Mouse (Mus musculus): ENCODE measurements around the gene Klk1b22.
"Not testable (repeated sequence)": the region's sequence is repeated elsewhere in the genome, so short reads cannot be mapped to it uniquely, and the experiment has no call there.

The Klk1b22 gene

DNA sequence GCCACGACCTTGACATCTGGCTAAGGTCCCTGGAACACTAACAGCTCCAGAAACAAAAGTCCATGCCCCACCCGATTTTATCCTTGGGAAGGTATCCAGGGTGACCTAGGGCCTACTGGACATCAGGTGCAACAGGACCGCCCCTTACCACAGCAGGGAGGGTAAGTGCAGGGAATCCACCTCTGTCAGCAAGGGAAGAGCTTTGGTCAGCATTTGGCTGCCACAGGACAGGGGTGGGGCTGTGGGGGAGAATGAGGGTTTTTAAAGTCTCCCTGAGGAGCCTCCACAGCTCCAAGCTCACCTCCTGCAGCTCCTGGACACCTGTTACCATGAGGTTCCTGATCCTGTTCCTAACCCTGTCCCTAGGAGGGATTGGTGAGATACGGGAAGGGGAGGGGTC lies at the start of gene Klk1b22:
Klk1b22 (plus strand) TSS at position 301 of the 400 bp plus-strand sequence.
- no peak for ATAC-seq (ENCODE audit: low TSS enrichment)

DNA sequence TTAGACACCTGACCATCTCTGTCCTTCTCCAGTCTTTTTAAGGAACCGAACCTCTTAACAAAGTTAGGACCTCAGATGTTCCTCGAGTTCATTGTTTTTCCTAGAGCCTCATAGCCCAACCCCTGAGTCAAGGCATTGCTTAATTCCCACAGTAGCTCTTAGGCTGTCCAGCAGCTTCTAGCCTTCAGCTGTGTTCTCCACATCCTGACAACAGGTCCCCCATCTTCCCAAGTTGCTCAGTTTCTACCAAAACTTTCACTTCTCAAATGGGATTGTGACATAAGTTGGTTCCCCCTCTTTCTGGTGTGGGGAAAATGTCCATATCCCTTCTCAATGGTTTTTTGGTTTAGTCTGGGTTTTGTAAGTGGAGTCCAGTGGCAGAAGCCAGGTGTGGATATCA lies 40.4 kb upstream of the Klk1b22 start:
- ATAC-seq (ENCODE audit: low TSS enrichment): no peak

- ATAC-seq (ENCODE audit: low TSS enrichment): no peak
These were observed 34.8 kb upstream of the Klk1b22 start for GRCm38 (mm10) chr7:44077703-44078102.

DNA sequence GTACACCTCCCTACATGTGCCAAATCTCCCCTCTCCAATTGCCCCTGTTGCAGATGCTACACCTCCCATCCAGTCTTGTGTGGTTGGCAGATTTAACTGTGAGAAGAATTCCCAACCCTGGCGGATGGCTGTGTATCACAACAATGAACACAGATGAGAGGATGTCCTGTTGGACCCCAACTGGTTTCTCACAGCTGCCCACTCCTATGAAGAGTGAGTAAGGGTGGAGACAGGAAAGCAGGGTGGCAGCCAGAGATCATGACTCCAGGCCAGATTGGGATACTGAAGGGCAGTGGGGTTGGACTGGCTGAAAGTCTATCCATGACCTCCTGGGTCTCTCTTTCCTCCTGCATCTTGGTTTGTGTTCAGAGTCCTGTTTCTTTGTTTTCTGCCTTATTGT lies 16.4 kb upstream of the Klk1b22 start:
- ATAC-seq (ENCODE audit: low TSS enrichment): no peak

- ATAC-seq (ENCODE audit: low TSS enrichment): not testable (repeated sequence)
These were observed 10.4 kb upstream of the Klk1b22 start, which contains the start of gene Klk1b21 for GRCm38 (mm10) chr7:44102028-44102427. Gene Klk1b21 (plus strand): TSS chr7:44102328.

DNA sequence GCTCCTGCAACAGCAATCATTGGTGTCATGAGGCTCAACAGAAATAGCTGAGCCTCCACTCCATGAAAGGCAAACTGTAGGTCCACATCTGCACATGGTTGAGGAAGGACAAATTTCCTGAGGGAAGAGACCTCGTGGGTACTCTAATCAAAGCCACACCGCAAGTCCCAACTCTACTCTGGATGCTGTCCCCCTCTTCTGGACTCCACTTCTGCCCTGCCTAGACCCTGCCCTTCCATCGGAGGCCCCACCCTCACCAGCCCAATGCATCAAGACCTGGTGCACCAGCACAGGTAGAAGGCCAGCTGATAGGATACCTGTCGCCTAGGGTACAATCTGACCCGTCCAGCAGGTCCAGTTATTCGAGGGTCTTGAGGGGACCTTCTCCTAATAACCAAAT lies 11.0 kb downstream of the Klk1b22 start:
- ATAC-seq (ENCODE audit: low TSS enrichment): no peak

- ATAC-seq (ENCODE audit: low TSS enrichment): no peak
These were observed 24.0 kb downstream of the Klk1b22 start, which contains the start of gene Klk1b16 for GRCm38 (mm10) chr7:44136467-44136866. Gene Klk1b16 (plus strand): TSS chr7:44136767.
